In the genomic region with DNA sequence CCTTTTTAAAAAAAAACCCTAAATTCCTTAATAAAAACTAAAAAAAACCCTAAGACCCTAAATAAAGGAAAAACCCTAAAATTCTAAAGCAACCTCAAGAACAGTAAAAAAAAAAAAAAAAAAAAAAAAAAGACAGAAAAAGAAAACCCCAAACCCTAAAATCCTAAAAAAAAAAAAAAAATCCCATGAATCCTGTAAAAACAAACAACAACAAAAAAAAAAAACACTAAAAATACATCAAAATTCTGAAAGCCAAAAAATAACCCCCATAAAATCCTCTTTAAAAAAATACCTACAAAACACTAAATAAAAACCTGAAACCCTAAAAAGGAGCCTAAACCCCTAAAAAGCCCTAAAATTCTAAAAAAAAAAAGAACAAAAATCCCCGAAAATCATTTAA, we compare ENCODE assay signal across 24 mouse cellular contexts. TPM values are rescaled to one million over a fixed set of nuclear protein-coding genes. Genes with fewer than 3 reads are reported as not detected.
"Had no signal": no experiment of that assay in that cellular context is flagged by ENCODE, and none has a peak within 500 bp of the region (broad histone marks: within the 10 kb centered on the region; RNA-seq: fewer than 3 reads in every experiment).

No protein-coding gene starts in this region.

- H3K36me3 ChIP-seq: neural tube, embryonic 15.5 days; stomach, embryonic 15.5 days had no signal

- H3K4me1 ChIP-seq: neural tube, embryonic 15.5 days; stomach, embryonic 15.5 days had no signal

- H3K9me3 ChIP-seq: neural tube, embryonic 15.5 days; stomach, embryonic 15.5 days had no signal

- H3K27ac ChIP-seq: neural tube, embryonic 15.5 days; stomach, embryonic 15.5 days; stomach, postnatal 0 days had no signal

- H3K9ac ChIP-seq: neural tube, embryonic 15.5 days; stomach, embryonic 15.5 days had no signal

- DNase-seq: retina, postnatal 1 day; right cerebral cortex, adult 18-20 months; right cerebral cortex, postnatal 14 days; right cerebral cortex, postnatal 25 days; right cerebral cortex, postnatal 4 days; spleen, adult 18-20 months; thymus, adult 18-20 months; thymus, adult 2 months; thymus, postnatal 14 days; thymus, postnatal 25 days; thymus, postnatal 36 days; thymus, postnatal 4 days had no signal

- H3K4me2 ChIP-seq: neural tube, embryonic 15.5 days; stomach, embryonic 15.5 days had no signal

- H3K27me3 ChIP-seq: neural tube, embryonic 15.5 days; stomach, embryonic 15.5 days had no signal

- H3K4me3 ChIP-seq: neural tube, embryonic 15.5 days; stomach, embryonic 15.5 days had no signal

RNA-seq across cellular contexts. Expression of a gene that starts 45.3 kb away (rescaled TPM):
- total RNA-seq: neutrophil, adult 5-6 weeks had no signal
- polyA plus RNA-seq: neural tube, embryonic 14.5 days; neural tube, embryonic 15.5 days; small intestine, adult 2 months; spleen, adult 2 months; stomach, embryonic 14.5 days; stomach, embryonic 15.5 days; stomach, embryonic 16.5 days; stomach, postnatal 0 days; testis, adult 2 months; thymus, adult 2 months; thymus, postnatal 0 days; urinary bladder, adult 2 months had no signal

RNA-seq across cellular contexts. Expression of a gene that starts 55.6 kb away (rescaled TPM):
- total RNA-seq: neutrophil, adult 5-6 weeks had no signal
- polyA plus RNA-seq: neural tube, embryonic 14.5 days; neural tube, embryonic 15.5 days; small intestine, adult 2 months; spleen, adult 2 months; stomach, embryonic 14.5 days; stomach, embryonic 15.5 days; stomach, embryonic 16.5 days; stomach, postnatal 0 days; thymus, adult 2 months; thymus, postnatal 0 days had no signal
